ENCODE assay signal across 26 mouse cellular contexts in the genomic region with DNA sequence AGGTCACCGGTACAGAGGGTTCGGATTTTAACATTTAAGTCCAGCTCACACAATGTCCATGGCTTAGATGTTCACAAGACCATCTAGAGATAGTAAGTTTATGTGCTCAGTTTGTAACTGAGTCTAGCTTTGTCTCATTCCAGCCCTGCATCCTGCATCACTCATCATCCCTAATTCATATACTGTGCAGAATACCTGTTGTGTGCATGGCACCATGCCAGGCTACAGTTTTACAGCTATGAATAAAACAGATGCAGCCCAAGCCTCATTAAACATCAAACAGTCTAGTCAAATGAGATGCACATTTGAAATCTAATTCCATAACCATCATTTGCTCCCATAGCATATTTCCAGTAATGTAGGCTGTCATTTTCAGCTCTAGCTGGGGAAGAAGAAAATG.
A peak's percentile ranks its signal among the peaks of the same experiment; 100 is the strongest.
DNase-seq lines count a peak whose midpoint lies in the region; ATAC-seq and TF ChIP-seq lines count a peak whose summit lies in the region.
"Had no signal": no experiment of that assay in that cellular context is flagged by ENCODE, and none has a peak within 500 bp of the region (broad histone marks: within the 10 kb centered on the region; RNA-seq: fewer than 3 reads in every experiment).

No protein-coding gene starts in this region.

- peaks cover 3% of the 10 kb centered on the region; the same call in 1 of the 2 replicates for H3K4me1 ChIP-seq in forebrain, embryonic 14.5 days (ENCODE audit: control insufficient read depth, insufficient read depth, low read length)
- 0 out of 2 replicates have a peak, but pooled peaks cover 3% of the 10 kb centered on the region for H3K4me1 ChIP-seq in forebrain, postnatal 0 days (ENCODE audit: insufficient read depth)
- no peaks in the 10 kb centered on the region for H3K4me1 ChIP-seq in midbrain, embryonic 14.5 days (ENCODE audit: control insufficient read depth, insufficient read depth, low read length)
- H3K4me1 ChIP-seq in midbrain, embryonic 11.5 days (ENCODE audit: control insufficient read depth, insufficient read depth, low read length): no peaks in the 10 kb centered on the region
- H3K4me1 ChIP-seq in hindbrain, embryonic 14.5 days (replicated peaks; ENCODE audit: control insufficient read depth, insufficient read depth, low read length): no peaks in the 10 kb centered on the region
- H3K4me1 ChIP-seq in neural tube, embryonic 14.5 days (ENCODE audit: control insufficient read depth, insufficient read depth, low read length): no peaks in the 10 kb centered on the region
- H3K4me1 ChIP-seq: liver, embryonic 12.5 days had no signal

- no peak overlapping the region for H3K4me2 ChIP-seq in forebrain, embryonic 14.5 days (ENCODE audit: low read length)
- H3K4me2 ChIP-seq in forebrain, postnatal 0 days (ENCODE audit: low read depth): no peak overlapping the region
- no peak overlapping the region for H3K4me2 ChIP-seq in midbrain, embryonic 14.5 days (ENCODE audit: low read length)
- no peak overlapping the region for H3K4me2 ChIP-seq in midbrain, embryonic 11.5 days
- H3K4me2 ChIP-seq in hindbrain, embryonic 14.5 days (replicated peaks): no peak overlapping the region
- H3K4me2 ChIP-seq in neural tube, embryonic 14.5 days (ENCODE audit: low read depth, low read length): no peak overlapping the region
- H3K4me2 ChIP-seq: embryonic facial prominence, embryonic 13.5 days; forebrain, embryonic 12.5 days; heart, embryonic 12.5 days; kidney, embryonic 15.5 days; liver, embryonic 12.5 days had no signal

- H3K27ac ChIP-seq in forebrain, embryonic 14.5 days (ENCODE audit: low read depth, low read length): no peak overlapping the region
- no peak overlapping the region for H3K27ac ChIP-seq in forebrain, postnatal 0 days (ENCODE audit: low read depth, low read length)
- no peak overlapping the region for H3K27ac ChIP-seq in midbrain, embryonic 14.5 days (replicated peaks; ENCODE audit: low read depth, low read length)
- H3K27ac ChIP-seq in midbrain, embryonic 11.5 days (ENCODE audit: low read depth, low read length): no peak overlapping the region
- H3K27ac ChIP-seq in hindbrain, embryonic 14.5 days: no peak overlapping the region
- H3K27ac ChIP-seq in neural tube, embryonic 14.5 days (ENCODE audit: low read depth, low read length): no peak overlapping the region
- H3K27ac ChIP-seq: embryonic facial prominence, embryonic 13.5 days; forebrain, embryonic 12.5 days; gastrocnemius, adult 2 months; kidney, embryonic 15.5 days; liver, embryonic 12.5 days; stomach, postnatal 0 days had no signal

- peak; percentile 63; the same call in 1 of the 2 replicates for ATAC-seq in forebrain, embryonic 14.5 days
- no peak for ATAC-seq in forebrain, postnatal 0 days
- 0 out of 2 replicates have a peak, but pooled peaks have one; percentile 53 for ATAC-seq in midbrain, embryonic 14.5 days (ENCODE audit: low FRiP score, low TSS enrichment)
- ATAC-seq in midbrain, embryonic 11.5 days (ENCODE audit: low FRiP score): no peak
- peak; percentile 66 for ATAC-seq in hindbrain, embryonic 14.5 days (ENCODE audit: low FRiP score)
- ATAC-seq in neural tube, embryonic 14.5 days (ENCODE audit: low read depth): peak; percentile 83
- no peak for ATAC-seq in activated CD4-positive, CD25-positive, alpha-beta regulatory T cell, adult 4 months
- ATAC-seq: liver, embryonic 12.5 days; liver, postnatal 0 days had no signal

- no peaks in the 10 kb centered on the region for H3K9me3 ChIP-seq in forebrain, embryonic 14.5 days (replicated peaks; ENCODE audit: control insufficient read depth, low read length)
- no peaks in the 10 kb centered on the region for H3K9me3 ChIP-seq in forebrain, postnatal 0 days (ENCODE audit: low read length)
- no peaks in the 10 kb centered on the region for H3K9me3 ChIP-seq in midbrain, embryonic 14.5 days (ENCODE audit: control insufficient read depth, low read length)
- no peaks in the 10 kb centered on the region for H3K9me3 ChIP-seq in midbrain, embryonic 11.5 days (ENCODE audit: control insufficient read depth, low read length)
- no peaks in the 10 kb centered on the region for H3K9me3 ChIP-seq in hindbrain, embryonic 14.5 days (ENCODE audit: control insufficient read depth, low read length)
- H3K9me3 ChIP-seq in neural tube, embryonic 14.5 days (ENCODE audit: control insufficient read depth, low read length): no peaks in the 10 kb centered on the region
- H3K9me3 ChIP-seq: forebrain, embryonic 12.5 days; G1E; kidney, embryonic 15.5 days; liver, embryonic 12.5 days had no signal

- no peaks in the 10 kb centered on the region for H3K27me3 ChIP-seq in forebrain, embryonic 14.5 days (replicated peaks; ENCODE audit: control insufficient read depth, insufficient read depth, low read length)
- no peaks in the 10 kb centered on the region for H3K27me3 ChIP-seq in forebrain, postnatal 0 days (ENCODE audit: insufficient read depth, low read length)
- H3K27me3 ChIP-seq in midbrain, embryonic 14.5 days (ENCODE audit: control insufficient read depth, insufficient read depth, low read length): no peaks in the 10 kb centered on the region
- no peaks in the 10 kb centered on the region for H3K27me3 ChIP-seq in midbrain, embryonic 11.5 days (ENCODE audit: control insufficient read depth, insufficient read depth, low read length)
- no peaks in the 10 kb centered on the region for H3K27me3 ChIP-seq in hindbrain, embryonic 14.5 days (ENCODE audit: control insufficient read depth, insufficient read depth, low read length)
- no peaks in the 10 kb centered on the region for H3K27me3 ChIP-seq in neural tube, embryonic 14.5 days (ENCODE audit: control insufficient read depth, insufficient read depth, low read length)
- H3K27me3 ChIP-seq: embryonic facial prominence, embryonic 13.5 days; forebrain, embryonic 12.5 days; heart, embryonic 12.5 days; kidney, embryonic 15.5 days; liver, embryonic 12.5 days had no signal

- DNase-seq in forebrain, embryonic 14.5 days (ENCODE audit: low spot score): peak; percentile 53
- DNase-seq in forebrain, postnatal 0 days: no peak
- DNase-seq in midbrain, embryonic 14.5 days: peak; percentile 59
- no peak for DNase-seq in midbrain, embryonic 11.5 days (ENCODE audit: low spot score, missing footprints)
- no peak for DNase-seq in hindbrain, embryonic 14.5 days (ENCODE audit: low spot score)
- DNase-seq: adrenal gland, postnatal 10 days; cerebellum, adult 11-12 months; cerebellum, adult 9-11 months; gastrocnemius, adult 2 months; gastrocnemius, postnatal 36 days; heart, postnatal 4 days; kidney, postnatal 25 days; liver, postnatal 0 days; lung, postnatal 36 days; right cerebral cortex, postnatal 4 days; thymus, adult 18-20 months; thymus, postnatal 36 days had no signal

- WGBS in forebrain, embryonic 14.5 days: 99% methylated on average over 2 of the region's 2 CpGs
- WGBS in forebrain, postnatal 0 days: 95% methylated on average over 2 of the region's 2 CpGs
- WGBS in midbrain, embryonic 14.5 days: 93% methylated on average over 2 of the region's 2 CpGs
- WGBS in midbrain, embryonic 11.5 days: 97% methylated on average over 2 of the region's 2 CpGs
- WGBS in hindbrain, embryonic 14.5 days: 92% methylated on average over 2 of the region's 2 CpGs
- WGBS in neural tube, embryonic 14.5 days: 97% methylated on average over 2 of the region's 2 CpGs

- no peak for TF ChIP-seq CTCF in forebrain, postnatal 0 days (IDR thresholded peaks at IDR 0.05; ENCODE audit: low read depth)

- H3K4me3 ChIP-seq in forebrain, embryonic 14.5 days (ENCODE audit: low read depth, low read length): no peak overlapping the region
- no peak overlapping the region for H3K4me3 ChIP-seq in forebrain, postnatal 0 days (ENCODE audit: low read depth, low read length)
- H3K4me3 ChIP-seq in midbrain, embryonic 14.5 days (replicated peaks; ENCODE audit: low read depth, low read length): no peak overlapping the region
- H3K4me3 ChIP-seq in midbrain, embryonic 11.5 days (ENCODE audit: low read depth, low read length): no peak overlapping the region
- H3K4me3 ChIP-seq in hindbrain, embryonic 14.5 days (replicated peaks; ENCODE audit: low read length): no peak overlapping the region
- no peak overlapping the region for H3K4me3 ChIP-seq in neural tube, embryonic 14.5 days (ENCODE audit: low read depth, low read length)
- H3K4me3 ChIP-seq: embryonic facial prominence, embryonic 13.5 days; forebrain, embryonic 12.5 days; gastrocnemius, adult 2 months; heart, embryonic 12.5 days; kidney, embryonic 15.5 days; liver, embryonic 12.5 days had no signal

- H3K36me3 ChIP-seq in forebrain, embryonic 14.5 days (ENCODE audit: control insufficient read depth, insufficient read depth, low read length): no peaks in the 10 kb centered on the region
- no peaks in the 10 kb centered on the region for H3K36me3 ChIP-seq in forebrain, postnatal 0 days (ENCODE audit: insufficient read depth)
- no peaks in the 10 kb centered on the region for H3K36me3 ChIP-seq in midbrain, embryonic 14.5 days (ENCODE audit: control insufficient read depth, insufficient read depth, low read length)
- H3K36me3 ChIP-seq in midbrain, embryonic 11.5 days (ENCODE audit: control insufficient read depth, insufficient read depth, low read length): no peaks in the 10 kb centered on the region
- H3K36me3 ChIP-seq in hindbrain, embryonic 14.5 days (replicated peaks; ENCODE audit: control insufficient read depth, insufficient read depth): no peaks in the 10 kb centered on the region
- H3K36me3 ChIP-seq in neural tube, embryonic 14.5 days (ENCODE audit: control insufficient read depth, insufficient read depth, low read length): no peaks in the 10 kb centered on the region
- H3K36me3 ChIP-seq: embryonic facial prominence, embryonic 13.5 days; forebrain, embryonic 12.5 days; G1E; heart, embryonic 12.5 days; kidney, embryonic 15.5 days; liver, embryonic 12.5 days had no signal

- no peak overlapping the region for H3K9ac ChIP-seq in forebrain, embryonic 14.5 days (ENCODE audit: low read length)
- no peak overlapping the region for H3K9ac ChIP-seq in forebrain, postnatal 0 days
- no peak overlapping the region for H3K9ac ChIP-seq in midbrain, embryonic 14.5 days (replicated peaks; ENCODE audit: low read length)
- H3K9ac ChIP-seq in midbrain, embryonic 11.5 days (ENCODE audit: low read length): no peak overlapping the region
- H3K9ac ChIP-seq in hindbrain, embryonic 14.5 days: no peak overlapping the region
- H3K9ac ChIP-seq in neural tube, embryonic 14.5 days (replicated peaks; ENCODE audit: low read depth, low read length): no peak overlapping the region
- H3K9ac ChIP-seq: embryonic facial prominence, embryonic 13.5 days; forebrain, embryonic 12.5 days; heart, embryonic 12.5 days; kidney, embryonic 15.5 days; liver, embryonic 12.5 days; liver, postnatal 0 days had no signal

Comparison
In these comparisons a context has a peak if more than half of its experiments do, and no peak if none do; other contexts are left out.
1. ATAC-seq: peak in forebrain, embryonic 14.5 days (single experiment), midbrain, embryonic 14.5 days (single experiment), hindbrain, embryonic 14.5 days (single experiment) and neural tube, embryonic 14.5 days (single experiment); none in forebrain, postnatal 0 days (single experiment), midbrain, embryonic 11.5 days (single experiment) and activated CD4-positive, CD25-positive, alpha-beta regulatory T cell, adult 4 months (single experiment).
2. DNase-seq: peak in forebrain, embryonic 14.5 days (single experiment) and midbrain, embryonic 14.5 days (single experiment); none in forebrain, postnatal 0 days (single experiment), midbrain, embryonic 11.5 days (single experiment) and hindbrain, embryonic 14.5 days (single experiment).